Comparison of ENCODE assay signal across 30 mouse cellular contexts in genomic region chr11:108251924-108252775, GRCm38 (mm10).
DNase-seq lines count a peak whose midpoint lies in the region; ATAC-seq and TF ChIP-seq lines count a peak whose summit lies in the region.
"Had no signal": no experiment of that assay in that cellular context is flagged by ENCODE, and none has a peak within 500 bp of the region (broad histone marks: within the 10 kb centered on the region; RNA-seq: fewer than 3 reads in every experiment).

No protein-coding gene starts in this region.

- H3K4me3 ChIP-seq in liver, embryonic 13.5 days (replicated peaks): no peak overlapping the region
- peak overlapping the region; percentile 4 for H3K4me3 ChIP-seq in megakaryocyte, embryonic 14.5 days (replicated peaks)
- no peak overlapping the region for H3K4me3 ChIP-seq in liver, postnatal 0 days (ENCODE audit: low read depth, low read length)
- H3K4me3 ChIP-seq: forebrain, embryonic 13.5 days; heart, embryonic 10.5 days; heart, embryonic 15.5 days; layer of hippocampus, adult 2 months; left cerebral cortex, adult 2 months; limb, embryonic 13.5 days; neural tube, embryonic 12.5 days had no signal

- WGBS in liver, embryonic 13.5 days (ENCODE audit: insufficient replicate concordance): 53% methylated on average over 7 of the region's 7 CpGs
- WGBS in liver, postnatal 0 days (ENCODE audit: insufficient replicate concordance): 53% methylated on average over 7 of the region's 7 CpGs

- peak; percentile 30; the same call in 1 of the 2 replicates for ATAC-seq in liver, embryonic 13.5 days (ENCODE audit: low read depth)
- no peak for ATAC-seq in megakaryocyte, adult 5-6 weeks (ENCODE audit: poor library complexity, severe bottlenecking)
- peak; percentile 63 for ATAC-seq in liver, postnatal 0 days
- ATAC-seq: activated CD4-positive, CD25-positive, alpha-beta regulatory T cell, adult 4 months; forebrain, embryonic 13.5 days; hindbrain, embryonic 16.5 days; midbrain, embryonic 16.5 days had no signal

- DNase-seq in liver, embryonic 13.5 days: no peak
- DNase-seq in liver: no peak
- DNase-seq in liver, postnatal 0 days: no peak
- no peak for DNase-seq in frontal cortex, postnatal 36 days (ENCODE audit: low spot score in 2 of 2)
- DNase-seq in embryo, embryonic 11 days: no peak
- DNase-seq: adrenal gland, adult 2 months; adrenal gland, postnatal 36 days; B cell, adult 2 months; cerebellum, adult 8-10 months; cerebellum, postnatal 25 days; gastrocnemius, postnatal 14 days; heart, adult 11 months; lung, postnatal 14 days; right cerebral cortex, adult 18-20 months; right cerebral cortex, postnatal 4 days; thymus, adult 18-20 months; thymus, postnatal 25 days had no signal

- no peaks in the 10 kb centered on the region for H3K27me3 ChIP-seq in liver, embryonic 13.5 days
- no peaks in the 10 kb centered on the region for H3K27me3 ChIP-seq in megakaryocyte, embryonic 14.5 days (replicated peaks)
- no peaks in the 10 kb centered on the region for H3K27me3 ChIP-seq in liver, postnatal 0 days (ENCODE audit: insufficient read depth, low read length)
- H3K27me3 ChIP-seq: forebrain, embryonic 13.5 days; heart, embryonic 15.5 days; limb, embryonic 13.5 days; neural tube, embryonic 12.5 days had no signal

- H3K9ac ChIP-seq in liver, embryonic 13.5 days: no peak overlapping the region
- no peak overlapping the region for H3K9ac ChIP-seq in liver, postnatal 0 days (replicated peaks)
- H3K9ac ChIP-seq: forebrain, embryonic 13.5 days; heart, embryonic 15.5 days; limb, embryonic 13.5 days; neural tube, embryonic 12.5 days had no signal

- no peak overlapping the region for H3K4me2 ChIP-seq in liver, embryonic 13.5 days
- H3K4me2 ChIP-seq in liver, postnatal 0 days (ENCODE audit: low read depth, low read length): peak overlapping the region; percentile 9; the same call in 1 of the 2 replicates
- H3K4me2 ChIP-seq: forebrain, embryonic 13.5 days; heart, embryonic 15.5 days; limb, embryonic 13.5 days; midbrain, embryonic 11.5 days; neural tube, embryonic 12.5 days had no signal

- no peaks in the 10 kb centered on the region for H3K9me3 ChIP-seq in liver, embryonic 13.5 days (replicated peaks)
- H3K9me3 ChIP-seq in megakaryocyte, embryonic 14.5 days: no peaks in the 10 kb centered on the region
- H3K9me3 ChIP-seq in liver, postnatal 0 days (ENCODE audit: low read length): no peaks in the 10 kb centered on the region
- H3K9me3 ChIP-seq: forebrain, embryonic 13.5 days; heart, embryonic 10.5 days; heart, embryonic 15.5 days; limb, embryonic 13.5 days; neural tube, embryonic 12.5 days had no signal

- H3K27ac ChIP-seq in liver, embryonic 13.5 days: peak overlapping the region; percentile 13; the same call in 1 of the 2 replicates
- H3K27ac ChIP-seq in liver, postnatal 0 days (ENCODE audit: low read depth): peak overlapping the region; percentile 49
- H3K27ac ChIP-seq: forebrain, embryonic 13.5 days; heart, embryonic 10.5 days; heart, embryonic 15.5 days; layer of hippocampus, adult 2 months; left cerebral cortex, adult 2 months; limb, embryonic 13.5 days; neural tube, embryonic 12.5 days had no signal

- TF ChIP-seq CTCF in liver, postnatal 0 days (IDR thresholded peaks at IDR 0.05; ENCODE audit: low read depth): no peak

- no peak for TF ChIP-seq EP300 in liver, postnatal 0 days (IDR thresholded peaks at IDR 0.05; ENCODE audit: low read depth)

- no peaks in the 10 kb centered on the region for H3K36me3 ChIP-seq in liver, embryonic 13.5 days
- H3K36me3 ChIP-seq in megakaryocyte, embryonic 14.5 days (replicated peaks; ENCODE audit: low read length): peaks cover 67% of the 10 kb centered on the region
- H3K36me3 ChIP-seq in liver, postnatal 0 days (replicated peaks; ENCODE audit: insufficient read depth, low read length): no peaks in the 10 kb centered on the region
- H3K36me3 ChIP-seq: heart, embryonic 10.5 days; heart, embryonic 15.5 days; limb, embryonic 13.5 days; neural tube, embryonic 12.5 days had no signal

- H3K4me1 ChIP-seq in liver, embryonic 13.5 days (replicated peaks): peaks cover 58% of the 10 kb centered on the region
- peaks cover 98% of the 10 kb centered on the region for H3K4me1 ChIP-seq in megakaryocyte, embryonic 14.5 days
- H3K4me1 ChIP-seq in liver, postnatal 0 days (ENCODE audit: insufficient read depth): peaks cover 67% of the 10 kb centered on the region
- H3K4me1 ChIP-seq: forebrain, embryonic 13.5 days; neural tube, embryonic 12.5 days had no signal
